Mouse (Mus musculus): Measurements from ENCODE around the gene Emid1.

DNA sequence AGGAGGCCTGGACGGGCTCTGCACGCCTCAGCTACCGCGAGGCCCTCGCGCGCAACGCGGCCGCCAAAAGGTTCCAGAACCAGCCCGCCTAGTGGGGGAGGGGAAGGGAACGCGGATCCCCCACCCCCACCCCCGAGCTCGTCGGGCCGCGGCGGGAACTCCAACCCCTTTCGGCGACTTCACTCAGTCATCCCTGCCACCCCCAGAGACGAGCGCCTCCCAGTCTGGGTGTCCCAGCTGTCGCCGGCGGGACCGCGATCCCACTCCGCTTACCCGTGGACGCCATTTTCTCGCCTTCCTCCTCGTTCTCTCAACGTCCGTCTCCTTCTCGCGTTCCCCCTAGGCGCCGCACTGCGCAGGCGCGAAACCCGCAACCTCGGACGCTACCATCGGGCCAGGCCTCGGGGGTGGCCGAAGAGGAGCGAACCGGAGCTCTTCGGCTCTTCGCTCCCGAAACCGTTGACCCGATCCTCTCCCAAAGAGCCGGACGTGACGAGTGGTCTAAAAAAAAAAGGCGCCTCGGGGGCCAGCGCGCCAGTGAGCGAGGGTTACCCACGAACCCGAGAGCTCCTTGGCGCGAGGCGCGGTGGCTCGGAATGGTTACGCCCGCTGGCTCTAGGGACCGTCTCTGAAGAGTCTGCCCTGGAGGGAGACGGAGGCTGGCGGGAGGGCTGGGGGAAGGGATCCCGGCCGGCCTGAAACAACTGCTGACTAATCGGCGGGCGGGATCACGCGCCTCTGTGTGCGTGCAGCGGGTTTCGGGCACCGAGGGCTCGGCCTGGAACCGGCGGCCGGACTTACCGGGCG is 53.1 kb downstream of the Emid1 start, which contains the start of the genes Rhbdd3 and Ewsr1:
- TF ChIP-seq CTCF (IDR thresholded peaks at IDR 0.05; ENCODE audit: low read depth, low read length) (no peak), TAL1 (conservative IDR thresholded peaks at IDR 0.05; ENCODE audit: low read depth, low read length) (no peak), GATA1 (IDR thresholded peaks at IDR 0.05; ENCODE audit: borderline replicate concordance, low read length) (no peak), POLR2AphosphoS5 (IDR thresholded peaks at IDR 0.05; ENCODE audit: insufficient replicate concordance, low read depth, low read length) (no peak), GATA2 (IDR thresholded peaks at IDR 0.05; ENCODE audit: borderline replicate concordance, low read depth, low read length) (no peak)

Data from G1E (cell line).